Mouse (Mus musculus) lung, adult 2 months (tissue): ENCODE data around the gene Ankrd2.

ENCODE experiments used
- CTCF ChIP-seq: fragments of 200-500 bp; IDR thresholded peaks from 2 replicates; pipeline ENCODE4 v1.5.1; 2011; ENCODE audit warnings: mild to moderate bottlenecking, low read length, control low read depth; ENCODE audit not compliant: insufficient read depth
- POLR2A ChIP-seq: fragments of 200-500 bp; IDR thresholded peaks from 2 replicates; pipeline ENCODE4 v1.6.1; 2011; ENCODE audit warnings: low read depth, mild to moderate bottlenecking, control low read depth, low read length, borderline replicate concordance; ENCODE audit errors: extremely low read depth

- TF ChIP-seq CTCF (no peak), POLR2A (0 out of 2 replicates have a peak, but pooled peaks have one; percentile 32)
These were observed 50.4 kb downstream of the Ankrd2 start, which contains the start of gene Morn4 for GRCm38 (mm10) chr19:42086166-42086565.
